Mouse (Mus musculus): ENCODE data around the gene Tsr2.

Tsr2 gene
- long read RNA-seq, experiment 1, transcript Tsr2-202 (5 exons, 3,796 nt), result major isoform, 12 of 19 reads
- long read RNA-seq, experiment 1, partial matches to known transcripts, result 4 of 19 reads
- long read RNA-seq, experiment 1, other reads (novel, unspliced or antisense), result 0 of 19 reads
- long read RNA-seq, experiment 2, transcript Tsr2-202 (5 exons, 3,796 nt), result major isoform, 12 of 20 reads
- long read RNA-seq, experiment 2, partial matches to known transcripts, result 2 of 20 reads
- long read RNA-seq, experiment 2, other reads (novel, unspliced or antisense), result 2 of 20 reads

DNA sequence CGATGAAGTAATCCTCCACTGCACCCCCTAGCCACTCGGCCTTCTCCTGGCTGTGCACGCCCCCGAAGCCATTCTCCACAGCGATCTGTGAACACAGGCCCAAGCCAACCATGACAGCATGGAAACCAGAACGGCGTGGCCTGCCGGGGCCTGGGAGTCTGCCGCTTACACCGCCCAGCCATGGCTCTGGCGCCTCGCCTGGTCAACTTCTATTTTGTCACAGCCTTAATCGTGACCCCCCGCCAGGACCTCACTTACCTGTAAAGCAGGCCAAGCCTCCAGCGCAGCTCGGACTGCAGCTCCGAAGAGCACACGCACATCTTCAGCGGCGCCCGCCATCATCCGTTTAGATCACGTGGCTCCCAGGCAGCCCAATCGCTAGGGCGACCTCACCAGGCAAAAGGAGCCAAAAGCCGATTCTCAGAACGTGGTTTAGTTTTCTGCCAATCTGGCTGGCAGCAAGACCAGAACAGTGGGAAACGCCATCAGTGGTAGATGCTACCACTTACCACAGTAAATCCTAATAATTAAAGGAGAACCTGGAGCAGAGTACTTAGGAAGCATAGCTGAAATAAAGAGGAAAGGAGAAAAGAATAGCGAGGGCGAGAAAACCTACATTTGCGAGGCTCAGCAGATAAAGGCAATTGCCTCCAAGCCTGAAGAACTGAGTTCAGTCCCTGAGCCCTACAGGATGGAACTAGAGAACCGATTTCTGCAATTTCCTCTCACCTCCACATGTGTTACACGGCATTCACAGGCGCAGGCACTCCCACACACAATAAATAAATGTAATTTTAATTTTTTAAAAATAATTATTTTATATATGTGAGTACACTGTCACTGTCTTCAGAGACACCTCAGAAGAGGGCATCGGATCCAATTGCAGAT is at the start of gene Tsr2:
Gene Tsr2 (minus strand): TSS at position 373 of the 888 bp plus-strand sequence.
- intact Hi-C loops (cut with DNase I), result no loop called here

DNA sequence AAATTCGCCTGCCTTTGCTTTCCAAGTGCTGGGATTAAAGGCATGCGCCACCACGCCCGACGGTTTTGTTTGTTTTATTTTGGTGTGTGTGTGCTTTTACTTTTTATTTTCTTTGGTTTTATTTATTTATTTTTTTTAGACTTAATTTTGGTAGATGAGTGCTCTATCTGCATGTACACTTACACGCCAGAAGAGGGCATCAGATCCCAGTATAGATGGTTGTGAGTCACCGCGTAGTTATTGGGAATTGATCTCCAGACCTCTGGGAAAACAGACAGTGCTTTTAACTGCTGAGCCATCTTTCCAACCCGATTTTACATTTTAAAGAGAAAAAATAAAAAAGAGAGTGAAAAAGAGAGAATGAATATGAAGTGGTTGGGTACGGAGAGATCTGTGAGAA is 36.4 kb upstream of the Tsr2 start:
- intact Hi-C loops (cut with DNase I), result no loop called here

DNA sequence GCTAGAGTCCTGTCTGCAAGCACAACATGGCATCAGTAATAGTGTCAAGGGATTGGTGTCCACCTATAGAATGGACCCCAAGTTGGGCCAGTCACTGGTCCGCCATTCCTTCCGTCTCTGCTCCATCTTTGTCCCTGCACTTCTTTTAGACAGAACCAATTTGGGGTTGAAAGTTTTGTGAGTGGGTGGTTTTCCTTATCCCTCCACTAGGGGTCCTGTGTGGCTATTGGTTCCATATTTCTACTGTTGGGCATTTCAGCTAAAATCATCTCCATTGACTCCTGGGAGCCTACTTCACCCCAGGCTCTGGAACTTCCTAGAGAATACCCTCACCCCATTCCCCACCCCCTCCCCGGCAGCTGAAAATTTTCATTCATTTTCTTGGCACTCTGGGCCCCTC is 34.1 kb upstream of the Tsr2 start:
- intact Hi-C loops (cut with DNase I), result no loop called here

DNA sequence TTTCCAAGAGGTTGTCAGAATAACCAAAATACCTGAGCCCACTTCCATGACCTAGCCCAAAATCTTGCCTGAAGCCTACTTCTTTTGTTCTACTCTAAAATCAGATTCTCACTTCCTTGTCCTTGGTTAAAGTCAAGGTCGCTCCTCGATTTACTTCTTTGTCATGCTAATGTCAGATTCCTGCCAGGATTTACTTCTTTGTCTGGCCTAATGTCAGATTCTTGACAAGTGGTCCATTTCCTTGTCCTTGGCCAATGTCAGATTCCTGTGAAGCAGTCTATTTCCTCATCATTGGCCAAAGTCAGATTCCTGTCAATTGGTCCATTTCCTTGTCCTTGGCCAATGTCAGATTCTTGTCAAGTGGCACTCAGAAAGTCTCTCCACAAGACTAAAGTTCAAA is 27.6 kb upstream of the Tsr2 start:
- intact Hi-C loops (cut with DNase I), result no loop called here

DNA sequence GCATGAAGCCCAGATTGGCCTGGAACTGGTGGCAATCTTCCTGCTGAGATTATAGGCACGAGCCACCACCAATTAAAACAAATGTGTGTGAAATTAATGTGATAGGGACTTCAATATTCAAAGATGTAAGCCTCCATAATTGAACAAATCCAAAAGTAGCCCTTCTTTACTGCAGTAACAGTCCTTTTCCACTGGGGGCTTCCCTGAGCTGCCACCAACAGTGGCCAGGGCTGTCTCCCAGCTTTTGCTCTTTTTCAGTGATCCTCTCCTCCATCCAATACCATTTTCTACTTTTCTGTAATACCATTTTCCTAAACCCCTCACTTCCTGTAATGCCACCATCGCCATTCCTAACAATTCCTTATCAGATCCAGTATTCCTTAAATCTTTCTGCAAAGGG is 21.1 kb upstream of the Tsr2 start:
- intact Hi-C loops (cut with DNase I), result loop anchor here (5.0 to 10.0 kb wide), 3 partner anchors 160 to 523 kb away; no protein-coding TSS in a partner anchor

DNA sequence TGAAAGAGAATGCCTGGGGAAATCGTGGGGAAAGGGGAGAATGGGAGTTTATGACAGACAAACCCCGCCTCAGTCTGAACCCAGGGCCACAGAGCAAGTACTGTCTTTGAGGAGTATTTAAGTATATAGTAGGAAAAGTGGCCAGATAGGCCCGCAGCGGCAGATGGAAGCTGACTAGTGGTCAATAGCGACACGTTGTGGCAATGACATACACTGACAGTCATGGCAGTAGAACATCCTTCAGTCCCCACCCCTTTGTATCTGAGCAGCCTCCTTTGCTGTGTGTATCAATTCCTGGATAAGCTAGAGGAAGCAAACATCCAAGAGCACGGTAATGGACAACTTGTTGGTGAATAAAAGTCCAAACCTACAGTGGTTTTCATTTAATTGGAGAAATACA is 20.5 kb upstream of the Tsr2 start:
- intact Hi-C loops (cut with DNase I), result loop anchor here (5.0 to 10.0 kb wide), 3 partner anchors 159 to 522 kb away; no protein-coding TSS in a partner anchor

DNA sequence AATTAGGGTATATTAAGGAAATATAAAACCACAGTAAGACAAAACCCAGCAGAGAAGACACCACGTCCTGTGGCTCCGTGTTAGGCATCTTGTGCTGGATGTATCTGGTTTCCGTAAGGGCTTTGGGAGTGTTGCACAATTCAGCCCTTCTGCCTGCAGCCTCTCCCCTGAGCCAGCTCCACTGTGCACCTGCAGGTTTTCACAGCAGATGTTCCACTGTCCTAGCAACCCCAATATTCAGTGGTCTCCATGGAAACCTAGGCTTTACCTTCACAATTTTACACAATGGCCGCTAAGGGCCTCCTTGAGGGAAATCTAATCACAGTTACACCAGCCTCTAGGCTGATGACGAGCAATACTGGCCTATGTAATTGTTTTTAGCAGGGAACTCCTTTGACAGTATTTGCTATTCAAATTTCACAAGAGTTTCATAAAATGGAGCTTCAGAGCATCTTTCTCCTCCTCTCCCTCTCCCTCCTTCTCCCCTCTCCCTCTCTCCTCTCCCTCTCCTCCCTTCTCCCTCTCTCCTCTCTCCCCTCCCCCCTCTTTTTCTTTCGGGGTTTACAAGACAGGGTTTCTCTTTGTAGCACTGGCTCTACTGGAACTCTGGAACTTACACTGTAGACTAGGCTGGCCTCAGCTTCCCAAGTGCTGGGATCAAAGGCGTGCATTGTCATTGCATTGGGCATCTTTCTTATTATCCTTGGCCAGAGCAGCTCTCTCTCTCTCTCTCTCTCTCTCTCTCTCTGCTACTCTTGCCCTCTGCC is 11.1 kb upstream of the Tsr2 start:
- intact Hi-C loops (cut with DNase I), result no loop called here

DNA sequence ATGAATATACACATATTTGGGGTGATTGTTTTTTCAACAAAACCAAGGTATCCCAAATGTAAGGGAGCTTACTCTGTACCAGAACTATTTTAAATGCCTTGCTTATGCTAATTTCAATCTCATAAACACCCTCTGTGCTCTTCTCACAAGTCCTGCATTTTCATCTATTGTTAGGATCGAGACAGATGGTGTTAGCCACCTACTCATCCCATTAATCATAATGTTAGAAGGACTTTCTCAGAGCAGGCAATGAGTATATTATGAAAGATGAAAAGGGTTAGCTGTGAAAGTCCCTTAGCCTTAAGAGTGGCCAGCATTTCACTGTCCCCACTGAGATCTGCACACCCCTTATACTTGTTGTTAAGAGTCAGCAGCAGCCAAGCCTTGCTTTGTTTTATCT is 8.9 kb downstream of the Tsr2 start:
- intact Hi-C loops (cut with DNase I), result no loop called here

DNA sequence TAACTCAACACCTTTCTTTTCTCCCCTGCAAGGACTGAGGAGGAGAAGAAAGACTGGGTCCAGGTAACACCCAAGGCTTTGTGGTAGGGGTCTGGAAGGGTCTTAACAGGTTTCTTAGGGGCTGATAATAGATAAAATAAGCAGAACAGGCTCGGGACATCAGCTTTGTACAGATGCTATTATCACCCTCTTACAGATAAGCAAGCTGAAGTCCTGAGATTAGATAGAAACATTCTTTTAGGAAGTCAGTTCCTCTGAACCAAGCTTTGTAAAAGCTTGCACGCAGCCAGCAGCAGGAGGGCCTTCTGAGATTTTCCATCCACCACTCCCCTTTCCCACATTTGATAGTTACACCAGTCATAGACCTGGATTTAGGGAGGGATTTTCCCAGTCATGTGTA is 10.7 kb downstream of the Tsr2 start:
- intact Hi-C loops (cut with DNase I), result no loop called here

DNA sequence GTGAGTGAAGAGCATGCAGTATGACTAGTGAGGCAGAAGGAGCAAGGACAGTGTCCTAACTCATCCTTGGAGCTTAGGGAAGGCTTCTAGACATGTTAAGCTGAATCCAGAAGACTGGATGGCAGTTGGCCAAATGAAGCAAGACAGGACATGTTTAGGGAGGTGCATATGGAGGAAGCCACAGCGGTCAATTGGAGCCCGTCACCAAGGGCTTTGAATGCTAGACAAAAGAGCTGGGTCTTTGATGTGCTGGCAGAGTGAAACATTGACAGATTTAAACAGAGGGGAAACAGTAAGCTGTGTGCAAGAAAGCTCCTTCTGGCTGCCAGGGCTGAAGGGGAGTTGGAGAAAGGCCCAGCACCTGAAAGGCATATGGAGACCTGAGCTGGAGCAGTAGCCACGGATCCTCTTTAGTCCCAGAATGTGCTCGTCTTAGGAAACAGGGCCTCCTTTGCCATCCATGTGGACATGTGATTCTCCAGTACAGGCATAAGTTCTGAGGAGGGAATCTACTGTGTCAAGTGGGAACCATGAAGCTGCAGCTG is 19.3 kb downstream of the Tsr2 start:
- intact Hi-C loops (cut with DNase I), result no loop called here

DNA sequence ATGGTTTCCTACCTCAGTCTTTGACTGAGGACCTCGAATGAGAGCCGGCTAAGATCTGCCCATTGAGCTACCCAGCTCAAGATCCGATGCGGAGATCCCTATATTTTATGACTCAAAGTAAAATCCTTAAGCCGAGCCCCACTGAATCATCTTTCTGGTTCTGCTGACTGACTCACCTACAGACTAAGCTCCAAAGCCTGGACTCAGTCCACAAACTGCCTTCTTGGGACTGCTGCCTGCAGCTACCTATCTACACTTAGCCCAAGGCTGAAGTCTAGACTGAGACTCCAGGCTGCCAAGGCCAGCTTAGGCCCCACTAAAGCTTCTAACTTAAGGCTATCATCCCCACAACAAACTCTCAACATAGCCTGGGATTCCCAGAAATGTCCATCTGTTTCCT is 20.3 kb downstream of the Tsr2 start:
- intact Hi-C loops (cut with DNase I), result no loop called here

DNA sequence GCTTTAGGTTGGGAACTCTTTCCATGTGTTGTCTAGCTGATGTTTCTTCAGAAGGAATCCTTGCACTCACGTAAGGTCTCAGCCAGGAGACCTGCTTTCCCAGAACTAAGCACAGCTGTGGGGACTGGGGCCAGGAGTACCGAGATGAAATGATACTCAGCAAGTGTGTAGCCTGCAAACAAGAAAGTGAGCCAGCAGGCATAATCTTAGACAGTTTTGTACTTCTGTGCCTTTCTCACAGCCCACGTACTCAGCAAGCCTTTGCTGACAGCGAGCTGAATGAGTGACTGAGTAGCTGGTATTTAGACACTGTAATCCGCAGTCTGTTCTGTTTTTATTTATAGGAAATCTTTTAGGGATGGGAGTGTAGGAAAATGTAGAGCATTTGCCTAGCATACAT is 28.5 kb downstream of the Tsr2 start:
- intact Hi-C loops (cut with DNase I), result no loop called here

DNA sequence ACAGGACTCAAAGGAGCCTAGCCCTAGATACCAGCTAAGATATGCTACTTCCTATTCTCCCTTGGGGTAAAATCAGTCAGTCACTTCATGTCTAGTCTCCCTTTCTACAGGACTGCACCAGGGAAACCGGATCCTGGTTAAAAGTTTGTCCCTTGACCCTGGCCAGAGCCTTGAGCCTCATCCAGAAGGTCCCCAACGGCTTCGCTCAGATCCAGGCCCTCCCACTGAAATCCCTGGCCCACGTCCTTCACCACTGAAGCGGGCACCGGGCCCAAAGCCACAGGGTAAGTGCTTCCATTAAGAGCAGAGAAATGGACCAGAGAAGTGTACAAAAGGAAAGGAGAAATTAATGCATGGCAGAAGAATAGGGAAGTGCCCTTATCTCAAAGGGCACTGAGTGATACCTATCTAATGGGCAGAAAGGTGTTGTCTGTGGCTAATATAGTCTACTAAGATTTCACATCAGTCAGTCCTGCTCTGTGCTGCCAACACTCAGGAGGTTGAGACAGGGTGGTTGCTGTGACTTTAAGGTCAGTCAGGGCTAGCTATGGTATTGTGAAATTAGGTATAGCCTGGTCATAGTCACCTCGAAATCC is 30.2 kb downstream of the Tsr2 start:
- intact Hi-C loops (cut with DNase I), result no loop called here

DNA sequence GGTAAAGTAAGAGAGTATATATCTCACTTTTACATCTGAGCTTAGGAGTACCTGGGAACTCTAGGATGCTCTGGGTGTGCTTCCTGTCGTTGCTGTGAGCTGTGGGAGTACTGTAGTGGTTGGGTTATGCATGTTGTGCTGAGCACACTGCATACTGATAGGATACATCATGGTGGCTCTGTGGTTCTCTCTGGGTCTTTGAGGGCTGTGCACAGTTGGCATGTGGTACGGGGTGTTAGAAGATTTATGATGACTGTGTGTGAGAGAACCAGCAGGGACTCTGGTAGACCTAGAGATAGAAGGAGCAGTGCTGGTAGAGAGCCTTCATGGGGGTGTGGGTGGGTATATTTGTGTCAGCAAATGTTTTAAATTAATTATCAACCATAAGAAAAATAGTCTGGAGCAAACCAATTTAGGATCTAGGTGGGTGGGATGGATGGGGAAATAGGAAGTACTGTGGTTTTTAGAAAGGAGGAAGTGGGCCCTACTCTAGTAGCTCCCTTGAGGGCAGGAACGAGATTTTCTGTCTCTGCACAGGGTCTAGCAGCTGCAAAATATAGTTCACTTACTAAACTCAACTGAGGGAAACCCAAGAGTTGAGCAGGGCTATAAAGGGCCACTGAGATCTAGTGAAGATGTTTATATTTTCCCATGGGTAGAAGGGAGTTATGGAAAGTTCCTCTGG is 34.6 kb downstream of the Tsr2 start:
- intact Hi-C loops (cut with DNase I), result no loop called here

DNA sequence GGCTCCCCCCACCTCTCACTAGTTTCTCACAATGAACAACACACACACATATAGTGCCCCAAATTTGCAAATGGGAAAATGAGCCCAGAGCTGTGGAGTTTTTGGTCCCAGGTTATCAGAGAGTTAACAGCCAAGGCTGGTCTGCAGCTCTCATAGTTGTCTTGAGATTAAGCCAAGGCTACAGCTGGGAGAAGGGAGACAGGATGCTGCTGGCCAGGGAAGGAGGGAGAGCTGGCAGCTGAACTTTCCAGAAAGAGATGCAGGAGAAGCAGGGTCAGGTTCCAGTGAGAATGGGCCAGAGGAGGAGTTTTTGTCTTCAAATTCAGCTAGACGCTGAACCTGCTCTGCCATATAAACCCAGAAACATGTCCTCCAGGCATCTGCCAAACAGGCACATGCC is 37.0 kb downstream of the Tsr2 start:
- intact Hi-C loops (cut with DNase I), result no loop called here

DNA sequence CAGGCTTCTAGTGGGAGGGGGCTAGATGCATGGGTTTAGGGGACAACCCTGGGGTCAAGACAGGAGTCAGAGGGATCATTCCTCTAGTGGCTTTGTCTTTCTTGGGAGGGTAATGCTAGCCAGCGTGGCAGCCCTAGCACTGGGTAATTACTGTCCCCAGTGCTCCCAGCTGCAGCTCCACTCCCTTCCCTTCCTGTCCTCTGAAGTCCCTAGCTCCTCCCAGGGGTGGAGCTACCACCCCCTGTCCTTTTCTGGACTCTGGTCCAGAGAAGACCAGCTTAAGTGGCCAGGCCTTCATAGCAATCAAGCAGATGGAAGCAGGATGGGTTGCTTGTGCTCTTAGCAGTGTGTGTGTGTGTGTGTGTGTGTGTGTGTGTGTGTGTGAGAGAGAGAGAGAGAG is 40.8 kb downstream of the Tsr2 start:
- intact Hi-C loops (cut with DNase I), result no loop called here

DNA sequence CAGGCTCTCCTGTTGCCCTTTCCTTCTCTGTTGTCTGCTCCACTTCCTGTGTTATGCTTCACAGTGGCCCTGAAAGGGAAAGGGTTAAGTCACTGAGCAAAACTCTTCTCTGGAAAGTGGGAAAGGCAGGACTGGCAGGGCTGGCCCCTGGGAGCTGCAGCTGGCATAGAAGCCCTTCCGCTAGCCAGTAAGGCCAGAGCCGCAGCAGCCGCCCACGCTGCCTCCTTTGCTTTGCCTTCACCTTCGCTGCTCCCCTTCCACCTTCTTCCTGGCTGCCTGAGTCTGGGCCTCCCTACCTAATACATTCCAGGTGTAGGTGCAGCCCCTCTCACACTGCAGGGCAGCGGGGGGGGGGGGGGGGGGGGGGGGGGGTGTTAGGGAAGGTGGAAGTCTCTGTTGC is 41.9 kb downstream of the Tsr2 start:
- intact Hi-C loops (cut with DNase I), result no loop called here

DNA sequence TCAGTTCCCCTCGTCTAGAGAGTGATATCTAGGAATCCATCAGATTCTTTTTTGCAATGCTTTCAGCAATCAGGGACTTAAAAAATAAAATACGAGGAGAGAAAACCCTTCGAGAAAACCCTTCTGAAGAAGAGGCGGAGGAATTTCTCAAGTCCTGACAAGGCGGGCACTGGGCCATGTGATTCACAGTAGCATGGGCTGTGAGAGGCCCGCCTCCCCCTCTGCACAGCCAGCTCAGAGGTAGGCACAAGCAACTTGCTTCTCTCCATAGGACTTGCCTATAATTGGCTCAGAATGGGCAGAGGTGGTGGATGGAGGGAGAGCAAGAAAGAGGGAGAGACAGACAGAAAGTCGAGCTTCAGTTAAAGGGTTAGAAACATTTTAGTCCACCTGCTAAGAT is 46.0 kb downstream of the Tsr2 start:
- intact Hi-C loops (cut with DNase I), result no loop called here

DNA sequence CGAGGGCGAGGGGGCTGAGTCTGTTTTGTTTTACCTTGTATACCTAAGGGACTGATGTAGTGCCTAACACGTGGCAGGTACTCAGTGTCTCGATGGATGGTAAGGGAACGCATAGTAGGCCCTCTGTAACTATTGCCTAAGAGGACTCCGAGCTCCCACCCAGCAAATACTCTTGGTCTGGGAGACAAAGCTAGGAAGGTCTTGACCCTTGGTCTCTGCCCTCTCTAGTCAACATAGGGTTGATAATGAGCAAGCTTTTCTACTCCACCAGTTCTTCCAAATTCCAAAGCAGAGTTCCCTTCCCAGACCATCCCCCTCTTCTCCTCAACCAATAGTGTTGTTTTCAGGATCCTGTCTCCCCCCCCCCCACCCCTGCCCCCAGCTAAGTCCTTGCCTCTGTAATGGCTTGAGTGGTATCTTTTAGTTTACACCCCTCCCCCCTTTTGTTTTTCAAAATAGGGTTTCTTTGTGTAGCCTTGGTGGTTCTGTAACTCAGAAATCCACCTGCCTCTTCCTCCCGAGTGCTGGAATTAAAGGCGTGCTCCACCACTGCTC is 46.6 kb downstream of the Tsr2 start:
- intact Hi-C loops (cut with DNase I), result no loop called here

DNA sequence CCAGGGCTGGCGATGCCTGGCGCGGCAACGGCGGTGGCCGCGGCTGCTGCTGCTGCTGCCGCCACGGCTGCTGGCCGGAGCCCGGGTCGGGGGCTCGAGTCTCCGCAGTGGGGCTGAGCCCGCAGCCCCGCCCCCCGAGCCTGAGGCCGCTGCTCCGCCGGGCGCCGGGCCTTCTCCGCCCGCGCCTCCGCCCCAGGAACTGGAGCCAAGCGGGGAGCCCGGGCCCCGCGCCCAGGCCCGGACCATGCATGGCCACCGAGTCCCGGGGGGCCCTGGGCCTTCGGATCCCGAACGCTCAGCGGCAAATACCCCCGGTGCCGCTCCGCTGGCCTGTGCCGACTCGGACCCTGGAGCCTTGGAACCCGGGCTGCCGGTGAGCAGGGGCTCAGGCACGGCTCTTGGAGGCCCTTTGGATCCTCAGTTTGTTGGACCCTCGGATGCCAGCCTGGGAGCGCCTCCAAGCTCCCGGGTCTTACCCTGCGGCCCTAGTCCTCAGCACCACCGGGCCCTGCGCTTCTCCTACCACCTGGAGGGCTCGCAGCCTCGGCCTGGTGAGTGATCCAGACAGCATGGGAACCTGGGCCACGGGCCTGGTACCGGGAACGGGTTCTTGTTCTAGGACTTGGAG is 48.8 kb downstream of the Tsr2 start:
- intact Hi-C loops (cut with DNase I), result no loop called here

Measured in adrenal gland (tissue).